Mouse (Mus musculus): ENCODE results near the gene Ppfia2. TPM values are rescaled to one million over a fixed set of nuclear protein-coding genes. Genes with fewer than 3 reads are reported as not detected.

Ppfia2 gene
- total and polyA plus RNA-seq, 2 experiments from 2014 or later, result 31.4 to 63.5 TPM

DNA sequence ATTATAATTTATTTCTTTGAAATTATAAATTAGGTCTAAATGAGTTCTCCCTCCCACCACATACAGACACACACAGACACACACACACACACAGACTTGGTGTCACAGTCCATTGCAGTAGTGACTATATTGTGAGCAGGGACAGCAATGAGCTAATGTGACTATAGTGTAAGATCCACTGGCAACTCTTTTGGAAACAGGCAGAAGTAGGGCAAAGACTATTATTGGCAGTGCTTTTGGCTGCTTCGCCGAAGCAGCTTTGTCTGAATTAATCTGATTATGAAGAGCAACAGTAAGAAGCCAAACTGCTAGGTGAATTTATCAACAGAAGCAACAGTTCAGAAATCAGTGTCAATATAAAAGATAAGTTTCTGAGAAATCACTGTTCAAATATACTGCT is 249.8 kb downstream of the Ppfia2 start:
- no peak overlapping the region for H3K27ac ChIP-seq (ENCODE audit: low read depth, low read length)
- ATAC-seq (ENCODE audit: low FRiP score) (no peak), DNase-seq (ENCODE audit: low spot score) (peak; percentile 21)
- no peak overlapping the region for H3K9ac ChIP-seq (replicated peaks; ENCODE audit: low read length, poor library complexity, severe bottlenecking)
- 22% methylated on average over 2 of the region's 2 CpGs for WGBS
- 0 out of 2 replicates have a peak, but pooled peaks cover 4% of the 10 kb centered on the region for H3K4me1 ChIP-seq (ENCODE audit: insufficient read depth, low read length)
- TF ChIP-seq CTCF (IDR thresholded peaks at IDR 0.05), result no peak
- H3K9me3 ChIP-seq (ENCODE audit: low read length), result no peaks in the 10 kb centered on the region
- no peak overlapping the region for H3K4me3 ChIP-seq (ENCODE audit: low read depth, low read length)
- no peaks in the 10 kb centered on the region for H3K36me3 ChIP-seq (ENCODE audit: insufficient read depth, low read length)
- H3K4me2 ChIP-seq (ENCODE audit: low read depth, low read length, poor library complexity, severe bottlenecking), result no peak overlapping the region
- H3K27me3 ChIP-seq (ENCODE audit: insufficient read depth, low read length), result no peaks in the 10 kb centered on the region

DNA sequence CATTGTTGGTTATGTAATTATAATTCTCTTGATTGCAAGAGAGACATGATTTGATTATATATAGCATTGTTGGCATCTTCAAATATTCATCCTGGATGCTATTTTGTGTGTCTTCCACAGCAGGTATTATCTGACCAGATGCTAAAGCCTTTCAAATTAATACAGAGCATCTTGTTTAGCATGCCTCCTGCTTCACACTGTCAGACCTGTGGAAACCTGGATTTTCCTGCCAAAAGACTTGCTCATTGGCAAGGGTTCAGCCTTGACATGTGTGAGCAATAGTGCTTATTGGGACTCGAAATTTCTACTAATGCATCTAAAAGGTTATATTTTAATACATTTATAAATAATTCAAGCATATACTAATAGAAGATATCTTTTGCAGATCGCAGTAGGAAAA is 262.1 kb downstream of the Ppfia2 start:
- Histone ChIP-seq H3K9me3 (ENCODE audit: low read length) (no peaks in the 10 kb centered on the region), H3K4me2 (ENCODE audit: low read depth, low read length, poor library complexity, severe bottlenecking) (no peak overlapping the region), H3K4me1 (ENCODE audit: insufficient read depth, low read length) (no peaks in the 10 kb centered on the region), H3K27me3 (ENCODE audit: insufficient read depth, low read length) (no peaks in the 10 kb centered on the region), H3K36me3 (ENCODE audit: insufficient read depth, low read length) (no peaks in the 10 kb centered on the region), H3K9ac (replicated peaks; ENCODE audit: low read length, poor library complexity, severe bottlenecking) (no peak overlapping the region), H3K27ac (ENCODE audit: low read depth, low read length) (no peak overlapping the region), H3K4me3 (ENCODE audit: low read depth, low read length) (no peak overlapping the region)
- ATAC-seq (ENCODE audit: low FRiP score) (no peak), DNase-seq (ENCODE audit: low spot score) (peak; percentile 67)
- 67% methylated on average over 2 of the region's 2 CpGs for WGBS
- no peak for TF ChIP-seq CTCF (IDR thresholded peaks at IDR 0.05)

DNA sequence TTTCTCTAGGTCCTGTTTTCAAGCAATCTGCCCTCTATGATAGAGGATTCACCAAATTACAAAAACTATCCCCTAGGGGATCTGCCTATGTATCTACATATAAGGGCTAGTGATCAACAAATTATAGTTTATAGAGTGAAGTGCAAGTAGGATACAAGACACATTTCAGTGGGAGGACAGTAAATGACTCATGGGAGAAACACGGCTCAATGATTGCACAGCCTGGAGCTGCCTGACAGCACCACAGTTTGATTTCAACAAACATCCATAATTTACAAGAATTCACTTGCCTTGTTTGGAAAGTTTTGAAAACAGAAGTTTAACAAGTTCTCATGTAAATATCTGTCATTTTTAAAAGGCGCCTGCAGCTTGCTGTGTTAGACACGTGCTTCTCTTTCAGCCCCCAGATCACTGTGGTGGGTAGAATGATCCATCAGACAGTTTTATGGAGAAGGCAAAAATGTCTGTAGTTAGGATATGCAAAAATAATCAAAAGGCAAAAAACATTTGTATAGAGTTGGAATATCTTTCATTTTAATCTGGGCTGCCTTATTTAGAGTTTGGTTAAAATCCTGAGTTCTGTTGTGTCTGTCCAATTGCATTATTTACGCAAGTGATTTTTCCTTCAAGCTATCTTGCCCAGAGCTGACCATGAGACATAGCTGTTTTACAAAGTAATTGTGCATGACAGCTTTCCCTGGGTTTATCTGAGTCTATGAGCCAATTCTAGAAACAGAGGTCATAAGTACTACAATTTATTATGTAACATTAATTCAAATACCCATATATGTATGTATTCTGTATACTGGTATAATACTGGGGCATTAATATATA is 266.3 kb downstream of the Ppfia2 start:
- WGBS, result 81% methylated on average over 4 of the region's 4 CpGs
- no peak overlapping the region for H3K4me3 ChIP-seq (ENCODE audit: low read depth, low read length)
- ATAC-seq (ENCODE audit: low FRiP score), result no peak
- H3K9me3 ChIP-seq (ENCODE audit: low read length), result no peaks in the 10 kb centered on the region
- H3K9ac ChIP-seq (replicated peaks; ENCODE audit: low read length, poor library complexity, severe bottlenecking), result no peak overlapping the region
- no peaks in the 10 kb centered on the region for H3K4me1 ChIP-seq (ENCODE audit: insufficient read depth, low read length)
- no peak overlapping the region for H3K4me2 ChIP-seq (ENCODE audit: low read depth, low read length, poor library complexity, severe bottlenecking)
- DNase-seq (ENCODE audit: low spot score), result peak; percentile 22
- no peaks in the 10 kb centered on the region for H3K27me3 ChIP-seq (ENCODE audit: insufficient read depth, low read length)
- no peak for TF ChIP-seq CTCF (IDR thresholded peaks at IDR 0.05)
- no peaks in the 10 kb centered on the region for H3K36me3 ChIP-seq (ENCODE audit: insufficient read depth, low read length)
- no peak overlapping the region for H3K27ac ChIP-seq (ENCODE audit: low read depth, low read length)

DNA sequence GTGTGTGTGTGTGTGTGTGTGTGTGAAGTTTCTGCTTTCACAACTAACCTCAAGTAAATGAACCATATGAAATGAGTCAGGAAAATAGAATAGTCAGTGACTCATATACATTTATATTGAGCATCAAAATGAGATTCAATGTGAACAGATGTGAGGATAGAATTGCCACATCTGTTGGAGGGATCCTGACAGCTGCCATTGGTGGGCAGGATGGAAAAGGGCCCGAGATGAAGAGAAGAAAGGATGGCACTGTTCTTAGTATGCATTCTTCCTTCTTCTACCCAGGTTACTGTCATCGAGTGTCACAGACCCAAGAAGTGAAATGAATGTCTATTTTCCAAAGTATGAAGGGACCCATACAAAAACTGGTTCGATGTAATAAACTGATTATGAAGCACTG is 268.1 kb downstream of the Ppfia2 start:
- H3K36me3 ChIP-seq (ENCODE audit: insufficient read depth, low read length), result no peaks in the 10 kb centered on the region
- no peak overlapping the region for H3K9ac ChIP-seq (replicated peaks; ENCODE audit: low read length, poor library complexity, severe bottlenecking)
- WGBS, result 83% methylated on average over 3 of the region's 3 CpGs
- TF ChIP-seq CTCF (IDR thresholded peaks at IDR 0.05), result no peak
- no peak overlapping the region for H3K27ac ChIP-seq (ENCODE audit: low read depth, low read length)
- H3K9me3 ChIP-seq (ENCODE audit: low read length), result no peaks in the 10 kb centered on the region
- DNase-seq (ENCODE audit: low spot score) (no peak), ATAC-seq (ENCODE audit: low FRiP score) (no peak)
- no peak overlapping the region for H3K4me2 ChIP-seq (ENCODE audit: low read depth, low read length, poor library complexity, severe bottlenecking)
- H3K4me1 ChIP-seq (ENCODE audit: insufficient read depth, low read length), result no peaks in the 10 kb centered on the region
- H3K4me3 ChIP-seq (ENCODE audit: low read depth, low read length), result no peak overlapping the region
- no peaks in the 10 kb centered on the region for H3K27me3 ChIP-seq (ENCODE audit: insufficient read depth, low read length)

DNA sequence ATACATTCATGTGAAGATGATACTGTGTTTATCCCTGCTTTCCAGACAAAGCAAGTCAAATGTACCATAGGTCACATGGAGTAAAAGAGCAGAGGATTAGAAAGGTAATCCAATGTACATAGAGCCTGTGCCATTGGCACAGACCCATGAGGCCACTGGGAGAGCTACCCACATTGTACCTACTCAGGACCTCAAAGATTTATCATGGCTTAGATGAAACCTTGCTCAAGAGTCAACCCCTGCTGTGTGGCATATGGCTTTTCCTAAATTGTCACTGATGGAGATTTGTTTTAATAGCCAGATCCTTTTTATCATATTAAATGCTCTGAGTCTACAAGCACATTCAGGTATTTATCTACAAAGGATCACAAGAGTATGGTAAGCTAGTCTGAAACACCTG is 274.8 kb downstream of the Ppfia2 start:
- no peak for TF ChIP-seq CTCF (IDR thresholded peaks at IDR 0.05)
- DNase-seq (ENCODE audit: low spot score) (no peak), ATAC-seq (ENCODE audit: low FRiP score) (no peak)

DNA sequence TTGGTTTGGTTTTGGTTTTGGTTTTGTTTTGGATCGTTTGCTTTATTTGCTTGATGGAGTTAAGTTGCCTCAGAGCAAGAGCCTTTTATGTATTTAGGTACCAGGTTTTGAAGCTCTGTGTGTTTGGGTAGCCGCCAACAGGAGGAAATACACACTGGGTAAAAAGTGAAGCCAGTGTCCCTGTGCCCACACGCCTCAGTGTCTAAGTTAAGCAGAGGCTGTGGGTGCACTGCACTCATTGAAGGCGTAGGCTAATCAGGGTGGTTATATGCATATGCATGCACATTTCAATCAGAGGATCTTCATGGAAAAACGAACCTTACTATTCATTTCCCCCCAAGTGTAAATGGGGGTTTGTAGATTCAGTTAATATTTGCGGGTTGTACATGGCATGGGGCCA is 290.9 kb downstream of the Ppfia2 start:
- Histone ChIP-seq H3K4me3 (ENCODE audit: low read depth, low read length) (no peak overlapping the region), H3K36me3 (ENCODE audit: insufficient read depth, low read length) (no peaks in the 10 kb centered on the region), H3K4me1 (ENCODE audit: insufficient read depth, low read length) (no peaks in the 10 kb centered on the region), H3K9me3 (ENCODE audit: low read length) (no peaks in the 10 kb centered on the region), H3K27me3 (ENCODE audit: insufficient read depth, low read length) (no peaks in the 10 kb centered on the region), H3K4me2 (ENCODE audit: low read depth, low read length, poor library complexity, severe bottlenecking) (no peak overlapping the region), H3K27ac (ENCODE audit: low read depth, low read length) (no peak overlapping the region), H3K9ac (replicated peaks; ENCODE audit: low read length, poor library complexity, severe bottlenecking) (no peak overlapping the region)
- no peak for TF ChIP-seq CTCF (IDR thresholded peaks at IDR 0.05)
- ATAC-seq (ENCODE audit: low FRiP score), result no peak
- DNase-seq (ENCODE audit: low spot score), result no peak
- 83% methylated on average over 6 of the region's 6 CpGs for WGBS

More for the DNA sequence above, 274.8 kb downstream of the Ppfia2 start:
- Histone ChIP-seq H3K36me3 (ENCODE audit: insufficient read depth, low read length) (no peaks in the 10 kb centered on the region), H3K4me3 (ENCODE audit: low read depth, low read length) (no peak overlapping the region), H3K27me3 (ENCODE audit: insufficient read depth, low read length) (no peaks in the 10 kb centered on the region), H3K27ac (ENCODE audit: low read depth, low read length) (no peak overlapping the region), H3K9ac (replicated peaks; ENCODE audit: low read length, poor library complexity, severe bottlenecking) (no peak overlapping the region), H3K9me3 (ENCODE audit: low read length) (no peaks in the 10 kb centered on the region), H3K4me1 (ENCODE audit: insufficient read depth, low read length) (no peaks in the 10 kb centered on the region), H3K4me2 (ENCODE audit: low read depth, low read length, poor library complexity, severe bottlenecking) (no peak overlapping the region)
